Mouse (Mus musculus): ENCODE results near the gene Svs5.
"Not testable (repeated sequence)": the region's sequence is repeated elsewhere in the genome, so short reads cannot be mapped to it uniquely, and the experiment has no call there.

Gene Svs5

DNA sequence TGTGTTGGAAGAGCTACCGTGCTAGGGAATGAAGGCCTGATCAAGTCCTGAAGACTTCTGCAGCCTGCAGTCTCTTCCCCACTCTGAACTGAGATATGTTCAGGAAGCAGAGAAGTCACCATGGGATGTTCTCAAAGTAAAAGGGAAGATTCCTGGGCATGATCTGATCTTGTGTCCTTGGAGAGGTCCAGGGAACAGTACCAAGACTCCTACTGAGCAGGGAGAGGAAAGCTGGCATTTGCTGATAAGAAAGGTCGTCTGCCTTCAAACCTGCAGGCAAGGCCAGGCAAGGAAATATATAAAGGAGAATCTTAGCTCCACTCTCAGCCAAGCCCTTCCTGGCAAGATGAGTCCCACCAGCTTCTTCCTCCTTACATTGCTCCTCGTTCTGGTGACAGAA lies at the start of gene Svs5:
Gene Svs5 (plus strand): TSS at position 301 of the 400 bp plus-strand sequence.
- not testable (repeated sequence) for DNase-seq (ENCODE audit: low spot score)

DNA sequence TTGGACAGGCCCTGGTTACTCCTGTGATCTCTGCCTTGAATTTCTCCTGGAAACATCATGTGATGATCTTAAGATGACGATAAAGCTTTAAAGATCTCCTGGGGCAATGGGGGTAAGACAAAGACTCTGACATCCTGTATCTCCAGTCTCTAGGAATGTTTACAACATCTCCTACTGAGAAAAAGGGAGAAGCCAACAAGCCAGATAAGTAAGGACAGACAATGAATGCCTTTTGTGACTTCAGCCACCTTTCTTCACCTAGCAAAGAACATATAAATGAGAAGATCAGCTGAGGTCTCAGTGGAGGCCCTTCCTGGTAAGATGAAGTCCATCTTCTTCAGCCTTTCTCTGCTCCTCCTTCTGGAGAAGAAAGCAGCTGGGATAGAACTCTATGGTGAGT lies 43.6 kb upstream of the Svs5 start, which contains the start of gene Svs3a:
Gene Svs3a (plus strand): TSS at position 301 of the 400 bp plus-strand sequence.
- not testable (repeated sequence) for DNase-seq (ENCODE audit: low spot score)

DNA sequence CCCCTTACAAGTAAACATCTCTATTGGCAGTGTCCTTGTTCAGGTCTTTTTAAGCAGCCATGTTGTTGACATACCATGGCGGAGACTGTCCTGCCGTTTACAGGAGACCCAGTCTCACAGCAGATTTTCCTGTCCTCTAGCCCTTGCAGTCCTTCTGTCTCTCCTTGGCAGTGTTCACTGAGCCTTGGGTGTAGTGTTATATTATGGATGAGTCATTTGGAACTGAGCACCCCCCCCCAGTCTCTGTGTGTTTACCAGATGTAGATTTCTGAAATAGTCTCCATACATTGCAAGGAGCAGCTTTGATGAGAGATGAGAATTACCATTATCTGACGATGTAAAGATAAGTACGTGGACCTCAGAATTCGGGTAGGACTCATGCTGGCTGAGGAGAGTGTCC lies 19.9 kb upstream of the Svs5 start:
- no peak for DNase-seq (ENCODE audit: low spot score)

DNA sequence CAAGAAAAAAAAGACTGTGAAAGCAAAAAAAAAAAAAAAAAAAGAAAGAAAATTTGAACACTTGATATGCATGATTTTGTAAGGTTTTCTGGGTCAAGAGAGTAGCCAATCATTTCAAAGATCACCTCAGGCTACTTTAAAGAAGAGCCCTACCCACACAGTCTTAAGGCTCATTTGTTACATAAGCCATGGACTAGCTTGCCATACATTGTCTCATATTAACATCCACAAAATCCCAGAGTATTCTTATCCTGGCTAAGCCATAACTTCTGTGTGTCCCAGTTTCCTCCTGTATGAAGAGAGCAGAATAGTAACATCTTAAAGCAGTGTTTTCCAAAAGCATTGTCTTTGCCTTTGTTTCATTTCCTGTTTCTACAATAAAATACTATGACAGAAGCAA lies 17.1 kb upstream of the Svs5 start:
- DNase-seq (ENCODE audit: low spot score), result not testable (repeated sequence)

DNA sequence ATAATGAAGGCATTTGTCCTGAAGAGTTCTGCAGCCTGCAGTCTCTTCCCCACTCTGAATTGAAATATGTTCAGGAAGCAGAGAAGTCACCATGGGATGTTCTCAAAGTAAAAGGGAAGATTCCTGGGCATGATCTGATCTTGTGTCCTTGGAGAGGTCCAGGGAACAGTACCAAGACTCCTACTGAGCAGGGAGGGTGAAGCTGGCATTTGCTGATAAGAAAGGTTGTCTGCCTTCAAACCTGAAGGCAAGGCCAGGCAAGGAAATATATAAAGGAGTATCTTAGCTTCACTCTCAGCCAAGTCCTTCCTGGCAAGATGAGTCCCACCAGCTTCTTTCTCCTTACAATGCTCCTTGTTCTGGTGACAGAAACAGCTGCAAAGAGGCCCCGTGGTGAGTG lies 16.1 kb upstream of the Svs5 start, which contains the start of gene Svs6:
Gene Svs6 (plus strand): TSS at position 301 of the 400 bp plus-strand sequence.
- DNase-seq (ENCODE audit: low spot score), result not testable (repeated sequence)

DNA sequence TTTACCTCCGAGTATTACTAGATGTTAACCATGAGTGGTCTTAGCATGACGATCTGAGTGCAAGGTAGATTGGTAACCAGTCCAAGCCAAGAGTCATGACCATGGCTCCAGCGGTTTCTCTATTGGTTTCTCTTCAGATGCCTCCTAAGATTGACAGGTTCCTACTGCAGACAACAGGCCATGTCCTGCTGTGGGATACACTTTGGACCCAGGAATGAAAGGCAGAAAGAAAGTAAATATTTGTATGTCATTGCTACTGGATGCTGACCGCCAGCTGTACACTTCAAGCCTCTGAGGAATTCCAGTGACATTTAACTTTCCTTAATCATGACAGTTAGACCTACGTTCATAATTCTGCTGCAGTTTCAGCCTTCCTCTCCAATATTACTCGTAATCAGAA lies 11.6 kb upstream of the Svs5 start:
- DNase-seq (ENCODE audit: low spot score), result no peak

DNA sequence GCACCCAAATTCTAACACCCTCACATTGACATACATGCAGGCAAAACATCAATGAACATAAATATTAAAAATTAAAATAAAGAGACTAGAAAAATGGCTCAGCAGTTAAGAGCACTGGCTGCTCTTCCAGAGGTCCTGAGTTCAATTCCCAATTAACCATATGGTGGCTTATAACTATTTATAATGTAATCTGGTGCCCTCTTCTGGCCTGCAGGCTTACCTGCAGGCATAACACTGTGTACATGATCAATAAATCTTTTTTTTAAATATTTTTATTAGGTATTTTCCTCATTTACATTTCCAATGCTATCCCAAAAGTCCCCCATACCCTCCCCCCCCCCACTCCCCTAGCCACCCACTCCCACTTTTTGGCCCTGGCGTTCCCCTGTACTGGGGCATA lies 11.2 kb downstream of the Svs5 start:
- not testable (repeated sequence) for DNase-seq (ENCODE audit: low spot score)

DNA sequence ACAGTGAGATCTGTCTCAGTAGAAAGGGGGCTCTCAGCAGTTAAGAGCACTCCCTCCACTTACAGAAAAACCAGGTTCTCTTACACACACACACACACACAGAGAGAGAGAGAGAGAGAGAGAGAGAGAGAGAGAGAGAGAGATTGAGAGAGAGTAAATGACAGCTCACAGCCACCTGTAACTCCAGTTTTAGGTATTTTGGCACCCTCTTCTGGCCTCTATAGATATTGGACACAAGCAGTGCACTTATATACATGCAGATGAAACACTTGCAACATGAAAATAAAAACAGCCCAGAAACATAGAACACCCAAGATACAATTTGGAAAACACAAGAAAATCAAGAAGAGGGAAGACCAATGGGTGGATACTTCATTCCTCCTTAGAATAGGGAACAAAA lies 15.2 kb downstream of the Svs5 start:
- DNase-seq (ENCODE audit: low spot score), result not testable (repeated sequence)

DNA sequence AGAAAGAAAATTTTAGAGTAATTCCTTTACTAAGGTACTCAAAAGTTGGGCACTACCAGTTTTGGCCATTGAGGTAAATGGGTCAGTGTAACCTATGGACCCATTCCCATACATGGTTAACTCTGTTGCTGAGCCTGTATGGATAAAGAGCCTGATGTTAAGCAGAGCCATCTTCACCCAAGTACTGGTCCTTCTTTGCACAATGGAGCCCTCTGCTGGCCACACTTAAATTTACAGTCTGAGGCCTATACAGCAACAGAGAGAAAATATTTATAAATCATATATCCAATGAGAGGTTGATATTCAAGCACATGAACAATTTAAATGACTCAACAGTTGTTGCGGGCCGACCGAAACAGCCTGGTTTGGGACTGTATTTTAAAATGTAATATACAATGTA lies 16.4 kb downstream of the Svs5 start:
- DNase-seq (ENCODE audit: low spot score), result no peak

DNA sequence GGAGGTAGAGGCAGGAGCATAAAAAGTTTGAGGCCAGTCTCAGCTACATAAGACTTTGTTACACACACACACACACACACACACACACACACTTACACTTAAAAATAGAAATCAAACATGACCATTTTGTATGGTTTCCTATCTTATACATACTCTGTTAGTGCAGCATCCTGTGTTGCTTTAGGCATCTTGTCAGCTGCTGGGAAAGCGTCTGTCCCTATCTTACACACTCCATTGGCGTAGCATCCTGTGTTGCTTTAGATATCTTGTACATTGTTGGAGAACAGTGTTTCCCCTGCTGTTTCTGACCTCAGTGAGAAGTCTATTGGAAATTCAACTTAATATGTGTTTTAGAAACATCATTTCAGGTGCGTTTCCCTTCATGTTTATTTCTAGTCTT lies 20.2 kb downstream of the Svs5 start:
- no peak for DNase-seq (ENCODE audit: low spot score)

DNA sequence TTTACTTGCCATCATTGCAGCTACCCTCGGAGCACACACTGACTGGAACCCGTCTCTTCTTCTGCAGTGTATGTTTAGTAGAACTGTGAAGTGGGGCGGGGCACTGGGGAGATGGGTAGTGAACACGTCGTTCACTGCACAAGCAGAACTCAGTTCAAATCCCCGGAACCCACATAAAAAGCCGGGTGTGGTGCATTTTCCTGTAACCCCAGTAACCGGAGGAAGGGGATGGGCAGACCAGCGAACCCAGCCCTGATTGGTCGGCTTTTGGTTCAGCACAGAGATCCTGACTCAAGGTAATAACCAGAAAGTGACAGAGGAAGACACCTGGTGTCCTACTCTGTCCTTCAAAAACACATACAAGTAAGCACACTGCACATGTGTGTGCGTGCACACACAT lies 20.8 kb downstream of the Svs5 start:
- no peak for DNase-seq (ENCODE audit: low spot score)

DNA sequence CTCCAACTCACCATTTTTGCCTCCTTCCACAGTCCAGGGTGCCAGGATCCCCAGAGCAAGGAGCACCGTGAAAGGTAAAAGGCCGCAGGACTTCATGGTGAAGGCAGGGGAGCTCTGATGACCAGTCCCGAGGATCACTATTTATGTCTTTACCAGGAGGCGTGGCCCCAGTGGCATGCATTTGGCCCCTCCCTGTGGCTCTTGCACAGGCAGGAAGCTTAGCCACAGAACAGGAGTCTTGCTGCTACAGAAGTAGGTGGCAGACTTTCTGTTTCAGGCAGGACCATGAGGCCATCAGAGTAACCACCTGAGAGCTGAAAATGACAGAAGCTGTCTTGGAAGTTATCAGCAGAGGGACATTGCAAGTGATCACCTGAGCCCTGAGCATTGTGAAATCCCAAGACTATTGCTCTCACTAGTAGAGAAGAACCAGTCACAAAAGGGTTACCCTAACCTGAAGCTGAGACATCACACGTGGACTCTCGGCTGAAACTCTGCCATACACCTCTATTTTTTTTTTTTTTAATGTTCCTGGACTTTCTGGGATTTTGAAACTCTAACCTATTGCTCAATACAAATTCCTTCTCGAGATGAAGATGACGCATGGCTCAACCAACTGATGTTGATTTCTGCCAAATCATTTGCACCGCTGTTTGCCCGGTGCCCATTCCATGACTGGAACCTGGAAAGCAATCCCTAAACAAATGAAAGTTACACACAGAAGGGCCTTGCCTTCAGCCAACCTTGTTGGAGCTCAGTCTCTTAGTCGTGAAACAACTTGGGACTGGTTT lies 23.8 kb downstream of the Svs5 start:
- no peak for DNase-seq (ENCODE audit: low spot score)

DNA sequence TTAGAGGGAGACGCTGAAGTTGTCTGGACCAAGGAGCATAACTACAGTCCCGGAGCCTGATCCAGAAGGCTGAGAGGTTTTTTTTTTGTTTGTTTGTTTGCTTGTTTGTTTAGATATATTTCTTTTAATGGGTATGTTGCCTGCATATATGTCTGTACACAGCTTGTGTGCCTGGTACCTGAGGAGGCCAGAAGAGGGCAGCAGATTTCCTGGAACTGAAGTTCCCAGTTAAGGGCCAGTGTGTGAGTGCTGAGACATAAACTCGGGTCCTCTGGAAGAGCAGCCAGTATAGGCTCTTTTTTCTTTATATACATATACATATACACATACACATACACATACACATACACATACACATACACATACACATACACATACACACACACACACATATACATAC lies 25.8 kb downstream of the Svs5 start:
- DNase-seq (ENCODE audit: low spot score), result no peak

DNA sequence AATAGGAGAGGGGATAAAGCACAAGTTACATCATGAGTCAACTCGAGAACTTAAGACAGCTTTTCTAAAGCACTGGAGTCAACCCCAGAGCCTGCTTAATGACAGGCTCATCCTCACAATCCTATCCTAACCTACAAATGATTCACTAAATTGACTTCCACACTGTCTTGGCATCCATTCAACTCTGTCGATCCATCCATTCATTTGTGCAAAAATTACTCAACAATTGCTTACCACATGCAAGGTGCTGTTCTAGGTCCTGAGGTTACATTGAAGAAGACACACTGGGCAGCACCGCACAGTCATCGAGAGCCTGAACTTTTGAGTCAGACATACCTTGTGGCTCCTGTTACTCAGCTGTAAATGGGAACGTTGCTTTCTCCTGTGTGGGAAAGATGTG lies 26.5 kb downstream of the Svs5 start:
- no peak for DNase-seq (ENCODE audit: low spot score)

DNA sequence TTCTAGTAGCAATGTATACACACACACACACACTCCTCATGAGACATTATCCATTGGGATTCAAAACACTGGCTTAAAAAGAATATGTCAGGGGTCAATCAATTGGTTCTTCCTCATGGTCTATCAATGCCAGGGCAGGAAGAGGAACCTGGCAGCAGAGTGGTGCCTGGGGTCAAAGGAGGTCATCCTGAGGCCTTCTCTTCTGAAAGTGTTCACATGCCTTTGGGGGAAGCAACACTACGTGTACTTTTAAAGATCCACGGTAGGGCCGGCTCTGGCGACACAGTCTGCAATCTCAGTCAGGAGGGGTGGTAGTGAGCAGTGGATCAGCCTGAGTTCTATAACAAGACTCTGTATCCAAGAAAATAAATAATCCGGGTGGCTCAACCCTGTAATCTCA lies 27.1 kb downstream of the Svs5 start:
- DNase-seq (ENCODE audit: low spot score), result no peak

DNA sequence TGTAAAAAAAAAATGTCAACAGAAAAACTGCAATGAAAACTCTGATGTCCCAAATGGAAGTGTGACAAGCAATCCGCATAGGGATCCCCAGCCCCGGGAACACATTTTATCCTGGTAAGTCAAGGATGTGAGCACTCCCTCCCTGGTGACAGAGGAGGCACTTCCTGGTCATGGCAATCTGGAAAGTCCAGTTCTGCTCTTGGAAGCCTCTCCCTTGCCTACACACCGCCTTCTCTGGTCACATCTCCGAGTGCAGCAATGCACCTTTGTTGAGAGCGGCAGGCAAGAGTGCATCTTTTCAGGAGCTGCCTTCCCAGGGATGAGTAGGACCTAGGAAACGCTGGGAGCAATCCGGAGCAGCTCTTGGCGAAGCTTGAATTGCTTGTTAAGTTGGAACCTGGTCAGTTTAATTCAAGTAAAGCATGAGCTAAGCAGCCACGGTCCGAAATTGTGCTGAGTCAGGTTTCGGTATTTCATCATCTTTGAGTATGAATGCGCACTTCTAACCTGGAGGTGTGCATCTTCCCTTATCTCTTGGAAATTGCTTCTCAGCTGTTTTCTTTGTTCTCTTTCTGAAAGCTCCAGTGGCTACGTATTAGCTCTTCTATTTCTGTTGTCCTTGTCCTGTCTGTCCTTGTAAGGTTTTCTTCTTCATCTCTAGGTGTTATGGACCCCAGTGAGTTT lies 28.6 kb downstream of the Svs5 start:
- DNase-seq (ENCODE audit: low spot score), result no peak

DNA sequence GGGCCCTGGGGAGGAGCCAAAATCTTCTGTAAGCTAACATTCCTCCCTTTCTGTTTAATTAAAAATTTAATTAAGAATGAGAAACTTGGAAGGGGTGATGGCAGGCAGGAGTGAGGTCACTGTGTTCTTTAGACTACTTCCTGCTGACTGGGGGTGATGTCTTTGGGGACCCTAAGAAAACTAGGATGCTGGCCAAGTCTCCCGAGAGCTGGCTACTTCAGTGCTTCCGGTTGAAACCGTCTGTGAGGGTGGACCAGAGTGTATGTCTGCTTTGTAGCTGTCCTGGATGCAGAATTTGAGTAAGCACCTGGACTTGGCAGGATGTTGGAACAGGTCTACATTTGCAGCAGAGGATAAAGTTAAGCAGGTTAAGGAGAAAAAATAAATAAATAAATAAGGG lies 34.4 kb downstream of the Svs5 start:
- peak; percentile 15 for DNase-seq (ENCODE audit: low spot score)

DNA sequence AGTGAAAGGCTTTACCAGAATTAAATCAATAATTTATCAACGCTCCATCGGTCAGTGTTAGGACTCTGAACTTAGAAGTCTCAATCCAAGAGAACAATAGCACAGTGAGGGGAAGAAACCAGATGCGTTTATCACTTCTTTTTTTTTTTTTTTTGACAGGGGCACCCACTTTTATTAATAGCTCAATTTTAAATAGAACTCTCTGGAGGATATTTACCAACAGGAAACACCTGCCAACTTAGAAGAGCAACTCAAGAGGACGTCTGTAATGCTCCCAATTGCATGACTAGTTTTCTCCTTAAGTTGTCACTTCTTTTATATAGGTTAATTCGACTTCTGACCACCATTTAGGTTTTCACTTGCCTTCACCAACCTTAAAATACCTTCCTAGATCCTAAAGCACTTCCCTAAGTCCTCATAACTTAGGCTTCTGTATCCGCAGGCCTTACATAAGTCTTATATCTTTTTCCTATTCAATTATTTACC lies 36.1 kb downstream of the Svs5 start:
- no peak for DNase-seq (ENCODE audit: low spot score)

DNA sequence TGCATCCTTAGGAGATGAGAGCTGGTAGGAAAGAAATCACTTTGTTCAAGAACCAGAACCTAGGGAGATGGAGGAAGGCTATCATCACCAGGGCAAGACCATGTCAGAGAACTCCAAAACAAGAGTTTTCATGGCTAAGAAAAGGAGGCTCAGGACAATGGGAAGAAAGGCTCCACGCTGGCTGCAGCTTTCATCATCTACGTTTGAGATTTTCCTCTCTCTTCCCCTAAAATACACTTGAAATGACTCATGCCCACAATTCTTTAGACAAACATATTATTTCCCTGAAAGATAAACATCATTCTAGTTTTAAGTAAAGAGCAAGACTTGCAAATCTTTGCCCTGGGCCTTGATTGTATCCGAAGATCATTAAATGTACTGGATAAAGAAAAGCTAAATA lies 38.8 kb downstream of the Svs5 start:
- no peak for DNase-seq (ENCODE audit: low spot score)

DNA sequence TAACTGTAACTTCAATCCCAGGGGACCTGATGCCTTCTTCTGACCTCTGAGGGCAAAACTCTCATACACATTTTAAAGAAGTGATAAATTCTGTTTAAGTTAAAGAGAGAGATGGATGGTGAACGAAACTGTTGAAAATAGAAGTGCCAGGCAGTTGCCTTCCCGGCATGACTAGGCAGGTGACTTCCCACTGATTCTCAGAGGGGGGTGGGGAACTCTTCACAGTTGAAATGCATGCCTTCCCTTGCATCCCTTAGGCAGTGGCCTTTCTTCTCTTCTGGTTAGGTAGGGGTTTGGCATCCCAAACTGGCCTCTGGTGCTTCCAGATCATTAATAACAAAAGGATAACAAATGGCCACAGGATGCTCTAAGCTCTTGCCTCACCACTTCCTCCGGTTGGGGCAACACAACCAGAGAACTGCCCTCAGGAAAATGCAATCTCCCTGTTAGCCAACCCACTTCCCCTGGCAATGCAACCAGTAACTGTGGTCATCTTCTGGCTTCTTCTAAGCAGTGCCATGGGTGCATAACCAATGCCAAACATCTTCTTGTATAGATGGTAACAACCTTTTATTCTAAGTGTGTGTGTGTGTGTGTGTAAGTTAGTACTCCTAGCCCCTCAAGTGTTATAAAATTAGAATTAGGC lies 40.0 kb downstream of the Svs5 start:
- DNase-seq (ENCODE audit: low spot score), result no peak

DNA sequence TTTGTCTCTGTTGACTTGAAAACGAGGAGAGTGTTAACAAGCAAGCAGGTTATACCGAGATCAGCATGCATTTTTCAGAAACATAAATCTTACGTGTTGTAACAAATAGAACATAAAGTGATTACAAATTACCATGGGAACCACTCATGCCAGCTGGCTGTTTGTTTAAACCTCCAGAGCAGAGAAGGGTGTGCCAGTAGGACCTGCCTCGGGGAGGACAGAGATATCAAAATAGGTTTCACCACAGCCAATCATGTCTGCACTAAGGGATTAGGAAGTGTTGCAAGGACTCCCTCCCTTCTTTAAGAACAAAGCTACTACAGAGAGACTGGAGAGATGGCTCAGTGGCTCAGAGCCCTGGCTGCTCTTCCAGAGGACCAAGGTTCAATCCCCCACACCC lies 40.6 kb downstream of the Svs5 start:
- no peak for DNase-seq (ENCODE audit: low spot score)

DNA sequence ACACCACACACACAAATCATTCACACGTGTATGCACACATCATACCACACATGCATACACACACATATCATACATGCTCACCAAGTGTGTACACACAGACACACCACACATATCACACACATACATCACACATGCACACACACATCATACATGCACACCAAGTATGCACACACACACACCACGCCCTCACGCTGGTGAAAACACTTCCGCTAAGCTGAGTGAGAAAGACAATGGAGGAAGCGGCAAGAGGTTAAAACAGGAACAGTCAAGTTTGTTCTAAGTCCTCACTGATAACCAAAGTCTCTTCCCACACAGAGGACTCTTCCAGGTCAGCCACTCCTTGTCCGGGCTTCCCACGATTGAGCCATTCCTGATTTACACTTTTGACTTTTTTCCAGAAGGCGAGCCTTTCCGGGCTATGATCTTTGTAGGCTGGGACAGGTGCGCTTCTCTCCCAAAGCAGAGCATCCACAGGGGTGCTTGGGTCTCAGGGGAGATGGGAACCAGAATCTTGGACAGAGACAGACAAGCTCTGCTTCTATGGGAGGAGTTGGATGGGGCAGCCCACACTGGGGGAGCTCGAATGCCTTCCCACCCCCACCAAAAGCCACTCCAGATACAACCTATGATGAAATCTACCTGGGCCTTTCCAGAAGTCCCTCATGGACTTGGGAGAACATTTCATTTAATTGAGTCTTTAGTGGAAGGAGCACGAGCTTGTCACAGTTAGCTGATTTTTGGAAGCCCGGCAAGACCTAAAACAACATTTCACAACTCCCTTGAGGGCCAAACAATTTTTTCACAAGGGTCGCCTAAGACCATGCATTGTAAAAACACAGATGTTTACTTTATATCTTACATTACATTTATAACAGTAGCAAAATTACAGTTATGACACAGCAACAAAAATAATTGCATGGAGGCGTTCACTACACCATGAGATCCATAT lies 45.2 kb downstream of the Svs5 start:
- DNase-seq (ENCODE audit: low spot score), result no peak
